Mouse (Mus musculus) midbrain, embryonic 16.5 days (tissue): Measurements from ENCODE around the gene Dusp11. TPM values are rescaled to one million over a fixed set of nuclear protein-coding genes. Genes with fewer than 3 reads are reported as not detected.
"Not testable (repeated sequence)": the region's sequence is repeated elsewhere in the genome, so short reads cannot be mapped to it uniquely, and the experiment has no call there.

Experiments
- ATAC-seq: fragments of 200-750 bp; cut with Nextera tagmentation; 2 replicates; pipeline ENCODE4 v1.8.0; 2017; ENCODE audit warnings: moderate TSS enrichment
- H3K27ac ChIP-seq: fragments of 300-500 bp; sonication (generic); 2 replicates; pipeline ENCODE4 v1.5.1; 2014; ENCODE audit warnings: mild to moderate bottlenecking, low read length, mixed read lengths
- H3K27me3 ChIP-seq: fragments of 300-500 bp; sonication (generic); 2 replicates; pipeline ENCODE4 v1.6.1; 2014; ENCODE audit warnings: low read depth, low read length, mixed read lengths; ENCODE audit not compliant: control insufficient read depth, insufficient read depth
- H3K36me3 ChIP-seq: fragments of 300-500 bp; sonication (generic); 2 replicates; pipeline ENCODE4 v1.6.1; 2014; ENCODE audit warnings: mild to moderate bottlenecking, low read length, moderate library complexity, mixed read lengths; ENCODE audit not compliant: control insufficient read depth, insufficient read depth
- H3K4me1 ChIP-seq: fragments of 300-500 bp; sonication (generic); 2 replicates; pipeline ENCODE4 v1.6.1; 2014; ENCODE audit warnings: mild to moderate bottlenecking, low read length, mixed read lengths; ENCODE audit not compliant: control insufficient read depth, insufficient read depth
- H3K4me2 ChIP-seq: fragments of 300-500 bp; sonication (generic); 2 replicates; pipeline ENCODE4 v1.6.1; 2014; ENCODE audit warnings: mild to moderate bottlenecking, low read length, mixed read lengths
- H3K4me3 ChIP-seq: fragments of 300-500 bp; sonication (generic); 2 replicates; pipeline ENCODE4 v1.5.1; 2014; ENCODE audit warnings: low read depth, mild to moderate bottlenecking, low read length, moderate library complexity, mixed read lengths
- H3K9ac ChIP-seq: fragments of 300-500 bp; sonication (generic); 2 replicates; pipeline ENCODE4 v1.6.1; 2014; ENCODE audit warnings: low read depth, low read length, mixed read lengths
- H3K9me3 ChIP-seq: fragments of 300-500 bp; sonication (generic); replicated peaks from 2 replicates; pipeline ENCODE4 v1.6.1; 2014; ENCODE audit warnings: mild to moderate bottlenecking, low read length, mixed read lengths; ENCODE audit not compliant: control insufficient read depth, poor library complexity, severe bottlenecking
- WGBS: fragments of 180-500 bp; shearing (Covaris S2); extraction: QIAGEN DNeasy Blood & Tissue Kit; methylation state at CpG from one replicate; pipeline ENCODE4 v1.1.7; 2014; 5-methylcytosine and 5-hydroxymethylcytosine counted together
- polyA plus RNA-seq: library from polyadenylated mRNA; unstranded; fragments of >200 nt; fragmentation: Nextera tagmentation; extraction: Ambion mirVana; gene quantifications from 2 replicates; pipeline ENCODE4 v1.2.1, GENCODE M21; 2015

Dusp11 gene
- polyA plus RNA-seq, 1 experiment from 2014 or later = 51.0 TPM

GRCm38 (mm10) chr6:85976242-85976641 is 14.8 kb upstream of the Dusp11 start:
- no peak overlapping the region for H3K4me3 ChIP-seq
- no peaks in the 10 kb centered on the region for H3K9me3 ChIP-seq
- H3K27ac ChIP-seq = no peak overlapping the region
- no peaks in the 10 kb centered on the region for H3K27me3 ChIP-seq
- 89% methylated on average over 5 of the region's 5 CpGs for WGBS
- no peaks in the 10 kb centered on the region for H3K4me1 ChIP-seq
- H3K36me3 ChIP-seq = no peaks in the 10 kb centered on the region
- H3K4me2 ChIP-seq = no peak overlapping the region
- ATAC-seq = no peak
- no peak overlapping the region for H3K9ac ChIP-seq

GRCm38 (mm10) chr6:85975761-85976160 is 14.3 kb upstream of the Dusp11 start:
- Histone ChIP-seq H3K9me3 (no peaks in the 10 kb centered on the region), H3K27me3 (no peaks in the 10 kb centered on the region), H3K4me2 (no peak overlapping the region), H3K4me3 (no peak overlapping the region), H3K9ac (no peak overlapping the region), H3K4me1 (no peaks in the 10 kb centered on the region), H3K36me3 (no peaks in the 10 kb centered on the region), H3K27ac (no peak overlapping the region)
- no peak for ATAC-seq
- WGBS = 81% methylated on average over 1 of the region's 1 CpGs

- Histone ChIP-seq H3K4me3 (no peak overlapping the region), H3K4me2 (no peak overlapping the region), H3K9ac (no peak overlapping the region), H3K36me3 (no peaks in the 10 kb centered on the region), H3K4me1 (no peaks in the 10 kb centered on the region), H3K9me3 (no peaks in the 10 kb centered on the region), H3K27ac (no peak overlapping the region), H3K27me3 (no peaks in the 10 kb centered on the region)
- 74% methylated on average over 10 of the region's 10 CpGs for WGBS
- no peak for ATAC-seq
These were observed 13.6 kb upstream of the Dusp11 start for GRCm38 (mm10) chr6:85974941-85975617.

GRCm38 (mm10) chr6:85973336-85973735 is 11.9 kb upstream of the Dusp11 start:
- no peak for ATAC-seq
- no peaks in the 10 kb centered on the region for H3K4me1 ChIP-seq
- H3K27ac ChIP-seq = no peak overlapping the region
- WGBS = 85% methylated on average over 3 of the region's 3 CpGs
- no peaks in the 10 kb centered on the region for H3K36me3 ChIP-seq
- no peak overlapping the region for H3K4me2 ChIP-seq
- no peaks in the 10 kb centered on the region for H3K9me3 ChIP-seq
- H3K9ac ChIP-seq = no peak overlapping the region
- no peak overlapping the region for H3K4me3 ChIP-seq
- no peaks in the 10 kb centered on the region for H3K27me3 ChIP-seq

- H3K36me3 ChIP-seq = no peaks in the 10 kb centered on the region
- no peaks in the 10 kb centered on the region for H3K9me3 ChIP-seq
- H3K4me2 ChIP-seq = no peak overlapping the region
- no peaks in the 10 kb centered on the region for H3K4me1 ChIP-seq
- WGBS = 80% methylated on average over 3 of the region's 3 CpGs
- H3K4me3 ChIP-seq = no peak overlapping the region
- no peaks in the 10 kb centered on the region for H3K27me3 ChIP-seq
- ATAC-seq = no peak
- no peak overlapping the region for H3K9ac ChIP-seq
- H3K27ac ChIP-seq = no peak overlapping the region
These were observed 11.2 kb upstream of the Dusp11 start for GRCm38 (mm10) chr6:85972699-85973098.

- Histone ChIP-seq H3K4me1 (no peaks in the 10 kb centered on the region), H3K36me3 (no peaks in the 10 kb centered on the region), H3K27ac (no peak overlapping the region), H3K9me3 (no peaks in the 10 kb centered on the region), H3K27me3 (no peaks in the 10 kb centered on the region), H3K4me2 (no peak overlapping the region), H3K9ac (no peak overlapping the region), H3K4me3 (no peak overlapping the region)
- no peak for ATAC-seq
- WGBS = 63% methylated on average over 2 of the region's 2 CpGs
These were observed 8.4 kb upstream of the Dusp11 start for GRCm38 (mm10) chr6:85969889-85970288.

GRCm38 (mm10) chr6:85966686-85967085 is 5.2 kb upstream of the Dusp11 start:
- Histone ChIP-seq H3K36me3 (no peaks in the 10 kb centered on the region), H3K4me2 (no peak overlapping the region), H3K27me3 (no peaks in the 10 kb centered on the region), H3K4me3 (no peak overlapping the region), H3K9ac (no peak overlapping the region), H3K9me3 (no peaks in the 10 kb centered on the region), H3K27ac (no peak overlapping the region), H3K4me1 (no peaks in the 10 kb centered on the region)
- ATAC-seq = no peak
- WGBS = 80% methylated on average over 4 of the region's 4 CpGs

- not testable (repeated sequence) for H3K27me3 ChIP-seq, H3K9me3 ChIP-seq, H3K9ac ChIP-seq, ATAC-seq, H3K4me2 ChIP-seq, H3K36me3 ChIP-seq, H3K27ac ChIP-seq, H3K4me3 ChIP-seq, H3K4me1 ChIP-seq
- WGBS = 41% methylated on average over 4 of the region's 6 CpGs
These were observed 4.6 kb upstream of the Dusp11 start for GRCm38 (mm10) chr6:85966081-85966480.

GRCm38 (mm10) chr6:85957581-85957980 is 3.9 kb downstream of the Dusp11 start:
- ATAC-seq = no peak
- Histone ChIP-seq H3K9me3 (no peaks in the 10 kb centered on the region), H3K36me3 (peaks cover 16% of the 10 kb centered on the region), H3K4me3 (no peak overlapping the region), H3K4me1 (peaks cover 16% of the 10 kb centered on the region), H3K27me3 (no peaks in the 10 kb centered on the region), H3K4me2 (no peak overlapping the region), H3K9ac (no peak overlapping the region), H3K27ac (no peak overlapping the region)
- 83% methylated on average over 3 of the region's 3 CpGs for WGBS
